Mouse (Mus musculus) midbrain, postnatal 0 days (tissue): ENCODE results near the gene Rimbp2. TPM values are rescaled to one million over a fixed set of nuclear protein-coding genes. Genes with fewer than 3 reads are reported as not detected.

ENCODE experiments used
- ATAC-seq: fragments of 200-750 bp; cut with Nextera tagmentation; 2 replicates; pipeline ENCODE4 v1.8.0; 2017; ENCODE audit warnings: moderate number of reproducible peaks, mild to moderate bottlenecking, moderate TSS enrichment, moderate library complexity; ENCODE audit not compliant: low FRiP score
- DNase-seq: peaks from one replicate; pipeline ENCODE4 v3.0.0-alpha.2; 2015; ENCODE audit warnings: low spot score
- H3K27ac ChIP-seq: fragments of 300-500 bp; sonication (generic); 2 replicates; pipeline ENCODE4 v1.5.1; 2014; ENCODE audit warnings: low read depth, mild to moderate bottlenecking, low read length, mixed read lengths
- H3K27me3 ChIP-seq: fragments of 300-500 bp; sonication (generic); 2 replicates; pipeline ENCODE4 v1.6.1; 2014; ENCODE audit warnings: low read length, control low read depth, mixed read lengths; ENCODE audit not compliant: insufficient read depth
- H3K36me3 ChIP-seq: fragments of 300-500 bp; sonication (generic); 2 replicates; pipeline ENCODE4 v1.6.1; 2014; ENCODE audit warnings: low read length, control low read depth, mixed read lengths; ENCODE audit not compliant: insufficient read depth
- H3K4me1 ChIP-seq: fragments of 300-500 bp; sonication (generic); 2 replicates; pipeline ENCODE4 v1.6.1; 2014; ENCODE audit warnings: mild to moderate bottlenecking, control low read depth, antibody characterized with exemption, low read length, mixed read lengths; ENCODE audit not compliant: insufficient read depth
- H3K4me2 ChIP-seq: fragments of 300-500 bp; sonication (generic); 2 replicates; pipeline ENCODE4 v1.6.1; 2014; ENCODE audit warnings: low read depth, mild to moderate bottlenecking, low read length, mixed read lengths; ENCODE audit not compliant: poor library complexity, severe bottlenecking
- H3K4me3 ChIP-seq: fragments of 300-500 bp; sonication (generic); 2 replicates; pipeline ENCODE4 v1.5.1; 2014; ENCODE audit warnings: low read depth, mild to moderate bottlenecking, low read length, moderate library complexity
- H3K9ac ChIP-seq: fragments of 300-500 bp; sonication (generic); replicated peaks from 2 replicates; pipeline ENCODE4 v1.6.1; 2014; ENCODE audit warnings: mild to moderate bottlenecking, low read length, moderate library complexity, mixed read lengths; ENCODE audit not compliant: poor library complexity, severe bottlenecking
- H3K9me3 ChIP-seq: fragments of 300-500 bp; sonication (generic); 2 replicates; pipeline ENCODE4 v1.6.1; 2016; ENCODE audit warnings: low read length, control low read depth
- CTCF ChIP-seq: IDR thresholded peaks from 2 replicates; pipeline ENCODE4 v1.5.1; 2016; ENCODE audit warnings: antibody characterized with exemption, mild to moderate bottlenecking
- WGBS: fragments of 180-500 bp; shearing (Covaris S2); extraction: QIAGEN DNeasy Blood & Tissue Kit; methylation state at CpG from one replicate; pipeline ENCODE4 v1.1.7; 2014; 5-methylcytosine and 5-hydroxymethylcytosine counted together
- polyA plus RNA-seq: library from polyadenylated mRNA; unstranded; fragments of >200 nt; fragmentation: Nextera tagmentation; extraction: Ambion mirVana; gene quantifications from 2 replicates; pipeline ENCODE4 v1.2.1, GENCODE M21; 2015
- total RNA-seq: library from RNA; depleted of rRNA; stranded (reverse); fragments of >200 nt; gene quantifications from 2 replicates; pipeline ENCODE4 v1.2.3, GENCODE M21; 2014

The Rimbp2 gene
- total and polyA plus RNA-seq, 2 experiments from 2014 or later = 6.1 to 22.7 TPM

DNA sequence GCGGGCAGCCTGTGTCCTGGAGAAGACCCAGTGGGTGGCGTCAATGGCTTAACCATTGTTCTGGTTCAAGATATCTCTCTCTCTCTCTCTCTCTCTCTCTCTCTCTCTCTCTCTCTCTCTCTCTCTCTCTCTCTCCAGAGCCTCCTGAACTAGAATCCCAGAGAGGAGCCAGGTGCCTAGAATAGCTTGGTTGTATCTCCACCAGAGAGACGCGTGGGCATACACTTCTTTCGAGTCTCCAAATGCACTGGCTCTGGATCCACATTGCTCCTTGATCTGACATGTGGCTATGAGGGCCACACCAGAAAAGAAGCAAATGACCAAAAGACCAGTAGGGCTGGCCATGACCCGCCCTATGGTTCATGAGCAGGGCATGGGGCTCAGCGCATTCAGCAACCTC lies 116.2 kb downstream of the Rimbp2 start:
- Histone ChIP-seq H3K27ac (no peak overlapping the region), H3K36me3 (no peaks in the 10 kb centered on the region; the same call in 1 of the 2 replicates)

DNA sequence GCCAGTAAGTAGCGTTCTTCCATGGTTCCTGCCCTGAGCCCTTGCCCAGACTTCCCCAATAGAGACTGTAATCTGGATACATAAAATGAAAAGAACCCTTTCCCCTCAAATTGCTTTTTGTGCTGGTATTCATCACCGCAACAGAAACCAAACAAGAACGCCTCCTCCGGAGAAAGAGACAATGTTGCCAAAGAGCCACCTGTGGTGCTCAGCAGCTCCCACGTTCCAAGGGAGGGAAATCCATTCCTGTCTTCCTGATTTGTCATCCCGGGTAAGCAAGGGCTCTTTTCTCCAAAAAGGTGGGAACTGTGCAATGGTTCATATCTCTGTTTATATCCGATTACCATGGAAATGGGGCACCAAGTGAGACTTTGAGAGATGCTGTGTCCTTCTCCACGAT lies 119.2 kb downstream of the Rimbp2 start:
- WGBS = 62% methylated on average over 8 of the region's 8 CpGs
- Histone ChIP-seq H3K27ac (no peak overlapping the region), H3K9me3 (no peaks in the 10 kb centered on the region), H3K27me3 (no peaks in the 10 kb centered on the region), H3K4me3 (no peak overlapping the region), H3K4me1 (no peaks in the 10 kb centered on the region), H3K4me2 (no peak overlapping the region), H3K36me3 (no peaks in the 10 kb centered on the region; the same call in 1 of the 2 replicates), H3K9ac (no peak overlapping the region)
- DNase-seq (no peak), ATAC-seq (no peak)
- TF ChIP-seq CTCF = no peak

More for the DNA sequence above, 116.2 kb downstream of the Rimbp2 start:
- no peak overlapping the region for H3K9ac ChIP-seq
- no peaks in the 10 kb centered on the region for H3K9me3 ChIP-seq
- H3K4me3 ChIP-seq = no peak overlapping the region
- no peak overlapping the region for H3K4me2 ChIP-seq
- ATAC-seq = no peak
- no peak for DNase-seq
- no peaks in the 10 kb centered on the region for H3K27me3 ChIP-seq
- no peak for TF ChIP-seq CTCF
- 94% methylated on average over 7 of the region's 7 CpGs for WGBS
- H3K4me1 ChIP-seq = no peaks in the 10 kb centered on the region

DNA sequence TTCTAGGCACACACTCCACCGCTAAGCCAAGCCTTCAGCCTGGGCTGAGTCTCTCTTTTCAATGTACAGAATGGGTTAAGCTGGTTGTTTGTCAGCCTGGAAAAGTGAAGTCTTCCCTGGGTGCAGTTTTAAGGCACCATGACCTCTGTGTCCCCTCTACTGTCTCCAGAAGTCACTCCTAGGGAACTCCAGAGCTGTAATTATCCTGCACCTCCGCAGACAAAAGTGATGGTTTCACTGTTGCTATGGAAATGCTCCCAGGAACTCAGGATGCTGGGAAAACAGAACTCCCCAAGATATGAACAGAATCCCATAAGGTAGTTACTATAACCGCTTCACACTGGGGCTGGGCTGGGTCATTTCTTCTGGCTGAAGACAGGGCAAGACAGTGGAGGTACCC lies 130.4 kb downstream of the Rimbp2 start:
- Histone ChIP-seq H3K27me3 (no peaks in the 10 kb centered on the region), H3K4me3 (no peak overlapping the region), H3K9ac (no peak overlapping the region), H3K4me2 (no peak overlapping the region), H3K36me3 (peaks cover 3% of the 10 kb centered on the region; the same call in 1 of the 2 replicates), H3K27ac (no peak overlapping the region), H3K9me3 (no peaks in the 10 kb centered on the region), H3K4me1 (0 out of 2 replicates have a peak, but pooled peaks cover 4% of the 10 kb centered on the region)
- ATAC-seq (no peak), DNase-seq (no peak)
- WGBS = 69% methylated on average over 3 of the region's 3 CpGs
- TF ChIP-seq CTCF = no peak

DNA sequence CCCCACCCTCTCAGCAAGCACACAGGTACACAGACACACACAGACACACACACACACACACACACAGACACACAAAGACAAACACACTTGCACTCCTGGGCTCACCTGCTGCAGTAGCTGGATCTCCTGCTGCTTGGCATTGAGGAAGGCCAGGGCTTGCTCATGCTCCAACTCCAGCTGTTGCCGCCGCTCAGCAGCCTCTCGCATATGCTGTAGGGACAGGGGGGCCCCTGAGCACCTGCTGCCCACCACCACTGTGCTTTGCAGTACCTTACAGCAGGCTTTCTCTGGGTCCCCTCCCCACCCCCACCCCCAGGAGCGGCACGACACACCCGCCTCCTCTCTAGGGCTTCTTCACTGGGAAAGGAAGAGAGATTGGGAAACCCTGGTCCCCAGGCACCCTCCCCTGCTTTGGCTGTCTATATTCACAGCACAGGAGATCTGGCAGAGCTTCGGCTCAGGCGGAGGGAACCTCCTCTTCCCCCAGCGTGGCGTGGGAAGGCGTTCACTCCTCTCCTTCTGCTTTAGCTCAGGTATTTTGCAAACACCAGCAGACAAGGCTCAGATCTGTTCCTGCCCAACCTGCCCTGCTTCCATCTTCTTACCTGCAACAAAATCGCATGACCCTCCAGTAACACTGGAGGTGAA lies 133.5 kb downstream of the Rimbp2 start:
- no peak overlapping the region for H3K4me3 ChIP-seq
- 0 out of 2 replicates have a peak, but pooled peaks cover 7% of the 10 kb centered on the region for H3K4me1 ChIP-seq
- no peak overlapping the region for H3K9ac ChIP-seq
- no peaks in the 10 kb centered on the region for H3K36me3 ChIP-seq
- WGBS = 55% methylated on average over 12 of the region's 12 CpGs
- no peak overlapping the region for H3K27ac ChIP-seq
- H3K9me3 ChIP-seq = no peaks in the 10 kb centered on the region
- no peak overlapping the region for H3K4me2 ChIP-seq
- DNase-seq = no peak
- no peak for ATAC-seq
- no peak for TF ChIP-seq CTCF
- no peaks in the 10 kb centered on the region for H3K27me3 ChIP-seq

DNA sequence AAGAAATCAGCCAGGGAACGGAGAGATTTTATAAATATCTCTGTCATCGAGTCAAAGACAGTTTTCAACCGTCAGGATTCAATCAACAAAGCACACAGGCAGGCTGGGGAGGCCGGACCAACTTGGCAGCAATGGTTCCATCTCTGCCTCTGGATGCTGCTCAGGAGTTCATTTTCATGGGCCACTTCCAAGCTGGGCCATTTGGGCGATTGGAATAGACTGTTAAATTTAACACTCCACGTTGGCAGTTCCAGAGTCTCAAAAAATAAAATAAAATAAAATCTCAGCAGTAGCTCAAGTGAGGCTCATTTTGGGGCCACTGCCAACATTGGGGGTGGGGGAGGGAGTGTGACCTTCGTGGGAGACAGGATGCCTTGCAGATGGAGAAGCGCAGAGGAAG lies 137.7 kb downstream of the Rimbp2 start:
- no peak for DNase-seq
- 58% methylated on average over 8 of the region's 8 CpGs for WGBS

DNA sequence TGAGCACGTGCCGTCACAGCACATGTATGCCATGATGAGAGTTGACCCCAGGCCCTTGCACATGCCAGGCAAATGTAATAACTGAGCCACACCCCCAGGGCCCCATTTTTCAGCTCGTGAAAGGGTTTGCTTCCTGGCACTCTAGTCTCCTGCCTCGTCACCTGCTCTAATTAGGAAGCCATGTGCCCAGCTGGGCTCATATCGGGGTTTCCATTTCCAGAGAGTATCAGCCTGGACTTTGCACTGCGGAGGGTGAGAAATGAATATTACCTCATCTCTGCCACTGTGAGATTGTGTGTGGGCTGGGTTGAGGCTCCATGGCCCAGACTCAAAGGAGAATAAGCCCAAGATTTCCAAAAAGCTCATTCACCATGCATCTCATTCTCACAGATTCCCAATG lies 138.2 kb downstream of the Rimbp2 start:
- Histone ChIP-seq H3K4me3 (no peak overlapping the region), H3K4me1 (0 out of 2 replicates have a peak, but pooled peaks cover 5% of the 10 kb centered on the region), H3K4me2 (no peak overlapping the region), H3K27ac (no peak overlapping the region), H3K9ac (no peak overlapping the region), H3K9me3 (no peaks in the 10 kb centered on the region), H3K36me3 (no peaks in the 10 kb centered on the region), H3K27me3 (no peaks in the 10 kb centered on the region)
- ATAC-seq = no peak
- WGBS = 60% methylated on average over 6 of the region's 6 CpGs
- DNase-seq = peak; percentile 14
- no peak for TF ChIP-seq CTCF

More for the DNA sequence above, 137.7 kb downstream of the Rimbp2 start:
- Histone ChIP-seq H3K36me3 (no peaks in the 10 kb centered on the region), H3K27ac (no peak overlapping the region), H3K9me3 (no peaks in the 10 kb centered on the region), H3K4me3 (no peak overlapping the region), H3K4me2 (no peak overlapping the region), H3K9ac (no peak overlapping the region), H3K4me1 (0 out of 2 replicates have a peak, but pooled peaks cover 3% of the 10 kb centered on the region), H3K27me3 (no peaks in the 10 kb centered on the region)
- ATAC-seq = no peak
- TF ChIP-seq CTCF = no peak
